Mouse (Mus musculus): Measurements from ENCODE around the gene Cdk2.

DNA sequence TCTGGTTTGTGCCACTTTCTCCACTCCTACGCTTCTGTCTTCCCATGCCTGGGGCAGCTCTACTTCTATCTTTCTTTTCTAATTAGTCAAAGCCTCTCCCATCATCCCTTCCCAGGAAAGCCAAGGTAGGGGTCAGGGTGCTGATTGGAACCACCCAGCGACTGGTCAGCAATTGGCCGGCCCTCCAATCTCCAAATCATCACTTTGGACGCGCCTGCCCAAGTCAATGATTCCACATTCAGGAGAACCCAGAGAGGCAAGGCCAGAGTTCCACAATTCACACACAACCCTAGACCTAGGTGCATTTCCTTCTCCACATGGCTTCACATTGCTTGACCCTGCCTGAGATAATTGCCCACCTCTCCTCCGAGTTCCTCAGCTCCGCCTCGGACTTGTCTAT lies 39.4 kb upstream of the Cdk2 start:
- TF ChIP-seq CTCF (IDR thresholded peaks at IDR 0.05; ENCODE audit: borderline replicate concordance, extremely low read depth, insufficient read depth, insufficient read length) (no peak), POLR2A (IDR thresholded peaks at IDR 0.05; ENCODE audit: borderline replicate concordance, extremely low read depth, insufficient read depth, insufficient read length, poor library complexity, severe bottlenecking) (no peak)

Data from brain, embryonic 14.5 days (tissue).